Mouse (Mus musculus) kidney, adult 2 months (tissue): ENCODE results near the gene Pik3c2a. TPM values are rescaled to one million over a fixed set of nuclear protein-coding genes. Genes with fewer than 3 reads are reported as not detected.
A peak's percentile ranks its signal among the peaks of the same experiment; 100 is the strongest.

ENCODE experiments used
- DNase-seq: peaks from one replicate; pipeline ENCODE4 v3.0.0; 2021
- H3K27ac ChIP-seq: fragments of 200-500 bp; 2 replicates; pipeline ENCODE4 v1.5.1; 2012; ENCODE audit warnings: low read depth, low read length, control low read depth, inconsistent platforms; ENCODE audit not compliant: insufficient read depth
- H3K27me3 ChIP-seq: fragments of 200-500 bp; replicated peaks from 2 replicates; pipeline ENCODE4 v1.6.1; 2012; ENCODE audit warnings: mild to moderate bottlenecking, moderate library complexity, low read length, inconsistent platforms; ENCODE audit not compliant: control insufficient read depth, insufficient read depth
- H3K36me3 ChIP-seq: fragments of 200-500 bp; 2 replicates; pipeline ENCODE4 v1.6.1; 2012; ENCODE audit warnings: mild to moderate bottlenecking, moderate library complexity, low read length, inconsistent platforms; ENCODE audit not compliant: control insufficient read depth, insufficient read depth
- H3K4me1 ChIP-seq: fragments of 200-500 bp; 2 replicates; pipeline ENCODE4 v1.6.1; 2011; ENCODE audit warnings: low read length; ENCODE audit not compliant: control insufficient read depth, insufficient read depth
- H3K4me3 ChIP-seq: fragments of 200-500 bp; 2 replicates; pipeline ENCODE4 v1.5.1; 2011; ENCODE audit warnings: mild to moderate bottlenecking, low read depth, low read length, control low read depth; ENCODE audit not compliant: insufficient read depth
- CTCF ChIP-seq: fragments of 200-500 bp; conservative IDR thresholded peaks from 2 replicates; pipeline ENCODE4 v1.5.1; 2011; ENCODE audit warnings: low read depth, mild to moderate bottlenecking, control low read depth, low read length, moderate library complexity, mixed read lengths; ENCODE audit not compliant: insufficient read depth, insufficient read length
- POLR2A ChIP-seq: fragments of 200-500 bp; IDR thresholded peaks from one replicate; pipeline ENCODE4 v1.6.1; 2011; ENCODE audit warnings: low read depth, low read length, control low read depth
- WGBS: fragments of 180-500 bp; shearing (Covaris S2); methylation state at CpG from one replicate; pipeline ENCODE4 v1.1.7; 2018; 5-methylcytosine and 5-hydroxymethylcytosine counted together
- polyA plus RNA-seq: library from polyadenylated mRNA; depleted of rRNA; stranded (reverse); fragments of >200 nt; gene quantifications from 2 replicates; pipeline ENCODE4 v1.2.3, GENCODE M21; 2012; rRNA removed

The Pik3c2a gene
- 5.9 and 8.7 TPM in 2 replicates for polyA plus RNA-seq

DNA sequence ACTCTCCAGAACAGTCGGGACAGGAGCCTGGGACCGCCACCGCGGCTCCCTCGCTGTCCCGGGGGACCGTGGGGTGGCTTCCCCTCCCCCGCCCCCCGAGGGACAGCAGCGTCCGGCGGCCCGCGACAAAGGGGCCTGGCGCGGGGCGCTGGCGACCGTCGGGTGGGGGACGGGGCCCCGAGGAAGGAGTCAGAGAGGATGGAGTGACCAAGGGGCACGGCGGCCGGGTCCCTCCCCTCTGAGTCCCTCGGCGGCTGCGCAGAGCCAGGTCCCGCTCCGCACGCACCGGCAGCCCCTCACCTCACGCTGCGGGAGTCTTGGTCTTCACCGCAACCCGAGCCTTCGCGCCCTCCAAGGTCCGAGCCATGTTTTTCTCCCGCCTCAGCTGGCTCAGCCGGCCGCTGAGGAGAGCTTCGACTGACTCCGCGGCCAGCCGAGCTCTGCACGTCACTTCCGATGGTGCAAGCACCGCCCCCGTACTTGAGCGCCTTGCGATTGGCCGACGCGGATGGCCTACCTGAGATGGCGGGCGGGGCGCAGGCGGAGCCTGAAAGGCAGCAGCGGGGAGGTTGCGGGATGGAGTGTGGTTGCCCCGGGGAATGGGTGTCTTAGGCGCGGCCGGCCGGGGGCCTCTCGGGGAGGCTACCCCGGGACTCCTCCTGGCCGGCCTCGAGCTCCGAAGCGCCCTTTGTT, at the start of gene Pik3c2a:
Pik3c2a (minus strand) TSS at position 446 of the 693 bp plus-strand sequence.
- peak; percentile 98 for DNase-seq
- WGBS: under 1% methylated on average over 72 of the region's 72 CpGs

DNA sequence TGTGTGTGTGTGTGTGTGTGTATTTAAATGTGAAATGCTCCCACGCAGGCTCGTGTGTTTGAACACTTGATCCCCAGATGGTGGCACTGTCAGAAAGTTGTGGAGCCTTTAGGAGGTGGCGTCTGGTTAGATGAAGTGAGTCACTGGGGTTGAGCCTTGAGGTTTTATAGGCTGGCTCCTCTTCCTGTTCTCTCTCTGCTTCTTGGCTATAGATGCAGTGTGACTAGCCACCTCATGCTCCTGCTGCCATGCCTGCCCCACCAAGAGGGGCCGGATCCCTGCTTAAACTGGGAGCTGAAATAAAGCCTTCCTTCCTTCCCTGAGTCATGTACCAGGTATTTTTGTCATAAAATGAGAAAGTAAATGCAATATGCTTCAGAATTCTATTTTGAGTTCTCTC, 47.9 kb upstream of the Pik3c2a start:
- no peak for DNase-seq
- H3K27ac ChIP-seq: no peak overlapping the region
- no peaks in the 10 kb centered on the region for H3K27me3 ChIP-seq
- H3K4me1 ChIP-seq: no peaks in the 10 kb centered on the region
- no peaks in the 10 kb centered on the region for H3K36me3 ChIP-seq
- H3K4me3 ChIP-seq: no peak overlapping the region
- TF ChIP-seq CTCF (no peak), POLR2A (no peak)
- WGBS: 67% methylated on average over 4 of the region's 4 CpGs

More for the DNA sequence above, at the start of gene Pik3c2a:
- Histone ChIP-seq H3K4me3 (peak within 1 kb of the TSS; percentile 74), H3K27ac (peak within 1 kb of the TSS; percentile 79), H3K27me3 (no peaks in the 10 kb centered on the region; the same call in 1 of the 2 replicates), H3K36me3 (no peaks in the 10 kb centered on the region), H3K4me1 (peaks cover 10% of the 10 kb centered on the region; the same call in 1 of the 2 replicates)
- TF ChIP-seq CTCF (no peak), POLR2A (peak; percentile 88)

DNA sequence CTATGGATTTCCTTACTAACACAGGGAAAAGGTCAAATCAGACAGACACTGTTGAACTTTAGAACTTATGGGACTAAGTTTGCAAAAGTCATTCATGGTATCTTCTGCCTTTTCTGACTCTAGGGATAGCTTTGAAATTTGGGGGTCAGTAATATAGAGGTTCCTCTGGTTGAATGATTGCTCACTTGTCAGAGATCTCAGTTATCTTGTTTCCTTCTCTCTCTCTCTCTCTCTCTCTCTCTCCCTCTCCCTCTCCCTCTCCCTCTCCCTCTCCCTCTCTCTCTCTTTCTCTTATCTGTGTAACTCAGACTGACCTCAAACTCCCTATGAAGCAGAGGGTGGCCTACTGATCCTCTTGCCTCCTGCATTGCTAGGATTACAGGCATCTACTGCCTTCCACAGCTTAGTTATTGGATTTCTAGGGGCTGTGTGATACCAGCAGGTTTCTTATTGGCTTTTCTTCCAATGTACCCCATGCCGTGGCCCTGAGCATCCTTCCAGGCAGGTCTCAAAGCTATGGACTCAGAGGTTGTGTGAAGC, 41.9 kb upstream of the Pik3c2a start:
- WGBS: 94% methylated on average over 1 of the region's 1 CpGs
- DNase-seq: no peak
- Histone ChIP-seq H3K27me3 (no peaks in the 10 kb centered on the region), H3K36me3 (no peaks in the 10 kb centered on the region), H3K4me1 (peaks cover 10% of the 10 kb centered on the region), H3K27ac (no peak overlapping the region), H3K4me3 (no peak overlapping the region)
- no peak for TF ChIP-seq CTCF
- TF ChIP-seq POLR2A: no peak

DNA sequence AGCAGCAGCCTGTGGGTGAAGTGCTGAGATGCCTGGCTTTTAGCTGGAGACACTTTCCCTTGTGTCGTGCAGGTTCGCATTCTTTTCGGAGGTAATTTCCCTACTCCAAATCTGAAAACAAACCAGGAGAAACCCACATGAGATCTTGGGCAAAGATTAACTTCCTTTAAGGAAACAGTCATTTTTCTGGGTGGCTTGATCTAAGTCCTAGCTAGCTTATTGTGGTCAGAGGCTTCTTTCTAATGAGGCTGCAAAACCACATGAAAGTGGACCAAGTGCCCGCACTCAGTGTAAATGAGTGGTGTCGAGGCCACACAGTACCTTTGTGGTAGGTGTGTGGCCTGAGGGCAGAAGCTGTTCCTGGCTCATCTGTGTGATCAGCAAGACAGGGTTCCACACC, 41.0 kb upstream of the Pik3c2a start:
- H3K27me3 ChIP-seq: no peaks in the 10 kb centered on the region
- TF ChIP-seq CTCF (no peak), POLR2A (no peak)
- H3K27ac ChIP-seq: no peak overlapping the region
- 39% methylated on average over 5 of the region's 5 CpGs for WGBS
- no peak for DNase-seq
- no peaks in the 10 kb centered on the region for H3K36me3 ChIP-seq
- no peak overlapping the region for H3K4me3 ChIP-seq
- H3K4me1 ChIP-seq: peaks cover 10% of the 10 kb centered on the region

DNA sequence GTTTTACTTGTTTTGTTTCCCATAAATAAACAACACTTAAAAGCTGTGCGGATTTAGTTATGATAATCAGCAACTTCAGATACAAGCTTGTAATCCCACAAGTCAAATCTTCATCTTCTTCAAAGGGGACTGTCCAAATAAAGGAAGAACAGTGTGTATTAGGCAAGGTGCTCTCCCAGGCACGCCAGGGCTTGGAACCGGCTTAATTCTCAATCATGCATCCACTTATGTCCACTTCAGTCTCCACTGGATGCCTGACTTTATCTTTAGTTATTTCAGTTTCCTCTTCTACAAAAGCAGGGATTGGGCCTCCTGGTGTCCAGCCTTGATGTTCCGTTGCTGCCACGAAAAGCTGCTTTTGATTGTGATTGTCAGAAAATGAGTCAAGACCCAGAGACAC, 40.5 kb upstream of the Pik3c2a start:
- TF ChIP-seq POLR2A (no peak), CTCF (no peak)
- no peaks in the 10 kb centered on the region for H3K36me3 ChIP-seq
- H3K4me1 ChIP-seq: peaks cover 10% of the 10 kb centered on the region
- 72% methylated on average over 5 of the region's 5 CpGs for WGBS
- H3K4me3 ChIP-seq: no peak overlapping the region
- no peak overlapping the region for H3K27ac ChIP-seq
- DNase-seq: no peak
- H3K27me3 ChIP-seq: no peaks in the 10 kb centered on the region

DNA sequence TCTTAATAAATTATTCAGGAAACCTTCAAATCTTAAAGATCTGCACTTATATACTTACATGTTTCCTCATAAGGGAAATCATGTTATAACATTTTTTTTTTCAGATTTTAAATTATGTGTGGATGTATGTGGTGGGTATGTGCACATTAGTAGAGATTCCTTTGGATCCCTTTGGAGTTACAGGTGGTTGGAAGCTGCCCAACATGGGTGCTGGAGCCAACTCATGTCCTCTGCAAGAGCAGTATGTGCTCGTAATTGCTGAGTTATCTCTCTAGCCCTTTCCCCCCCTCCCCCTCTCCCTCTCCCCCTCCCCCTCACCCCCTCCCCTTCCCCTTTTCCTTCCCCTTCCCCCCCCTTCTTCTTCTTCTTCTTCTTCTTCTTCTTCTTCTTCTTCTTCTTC, 39.9 kb upstream of the Pik3c2a start:
- Histone ChIP-seq H3K4me1 (peaks cover 10% of the 10 kb centered on the region), H3K36me3 (no peaks in the 10 kb centered on the region), H3K4me3 (no peak overlapping the region), H3K27me3 (no peaks in the 10 kb centered on the region), H3K27ac (no peak overlapping the region)
- TF ChIP-seq POLR2A: no peak
- TF ChIP-seq CTCF: no peak
- WGBS: 29% methylated on average over 1 of the region's 1 CpGs
- no peak for DNase-seq

DNA sequence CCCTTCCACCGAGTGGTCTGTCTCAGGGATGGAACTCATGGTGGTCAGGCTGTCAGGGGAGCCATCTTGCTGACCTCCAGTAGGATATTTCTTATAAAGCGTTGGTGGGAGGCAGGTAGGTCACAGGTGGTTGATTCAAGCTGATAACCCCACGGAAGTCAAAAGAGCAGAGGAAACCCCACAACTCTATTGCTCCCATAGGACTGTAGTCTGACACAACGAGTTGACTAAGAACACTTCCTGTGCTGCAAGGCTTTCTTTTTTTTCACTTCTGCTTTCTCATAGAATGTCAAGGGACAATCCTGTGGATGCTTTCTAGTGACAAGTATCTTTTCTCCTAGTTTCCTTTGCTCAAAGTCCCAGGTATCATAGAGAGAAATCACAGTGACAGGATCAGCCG, 33.0 kb upstream of the Pik3c2a start:
- Histone ChIP-seq H3K36me3 (no peaks in the 10 kb centered on the region), H3K27me3 (no peaks in the 10 kb centered on the region), H3K4me3 (no peak overlapping the region), H3K27ac (no peak overlapping the region), H3K4me1 (no peaks in the 10 kb centered on the region)
- 76% methylated on average over 5 of the region's 5 CpGs for WGBS
- no peak for TF ChIP-seq CTCF
- TF ChIP-seq POLR2A: no peak
- DNase-seq: no peak

DNA sequence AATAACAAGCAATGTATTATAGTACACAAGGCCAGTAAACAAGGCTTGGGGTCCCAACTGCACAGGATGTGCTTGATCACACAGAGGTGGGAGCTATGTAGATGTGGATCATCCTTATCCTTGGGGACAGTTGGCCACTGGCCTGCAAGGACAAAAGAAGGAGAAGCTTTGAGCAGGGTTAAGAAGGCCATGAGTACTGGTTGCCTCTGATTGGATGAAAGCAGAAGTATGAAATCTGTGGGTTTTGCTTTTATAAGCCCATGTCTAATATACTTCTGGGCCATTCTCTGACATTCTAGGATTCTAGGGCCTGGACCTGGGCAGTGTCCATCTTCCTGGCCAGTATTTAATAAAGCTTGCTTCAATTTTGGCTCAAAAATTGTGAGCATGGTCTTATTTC, 32.6 kb upstream of the Pik3c2a start:
- TF ChIP-seq POLR2A (no peak), CTCF (no peak)
- H3K27ac ChIP-seq: no peak overlapping the region

More for the DNA sequence above, 32.6 kb upstream of the Pik3c2a start:
- Histone ChIP-seq H3K27me3 (no peaks in the 10 kb centered on the region), H3K4me1 (no peaks in the 10 kb centered on the region), H3K4me3 (no peak overlapping the region), H3K36me3 (no peaks in the 10 kb centered on the region)
- no peak for DNase-seq
